Mouse (Mus musculus): ENCODE measurements around the gene Ttll11.

GRCm38 (mm10) chr2:35931619-35932018, 48.1 kb downstream of the Ttll11 start:
- TF ChIP-seq CTCF (IDR thresholded peaks at IDR 0.05; ENCODE audit: borderline replicate concordance, control insufficient read depth, extremely low read depth, insufficient read depth, low read length, poor library complexity) (no peak; the same call in 1 of the 2 replicates), POLR2A (IDR thresholded peaks at IDR 0.05; ENCODE audit: control insufficient read depth, extremely low read depth, insufficient read depth, low read length, poor library complexity) (no peak)
